Mouse (Mus musculus) macrophage (primary cell): ENCODE measurements at regions not wholly inside any gene's neighbourhood (a gene's known extent, or its start where the extent isn't known, plus 50 kb on each side); places are given as distances from the start of the nearest gene placed in this dataset.

Experiments used
- H3K27ac ChIP-seq: fragments of 350-480 bp; formaldehyde crosslinking; 2 replicates; pipeline ENCODE4 v1.9.0; 2021
- H3K36me3 ChIP-seq: fragments of 350-480 bp; formaldehyde crosslinking; 2 replicates; pipeline ENCODE4 v1.9.0; 2021; ENCODE audit errors: inconsistent target
- H3K4me3 ChIP-seq: fragments of 350-480 bp; formaldehyde crosslinking; 2 replicates; pipeline ENCODE4 v1.9.0; 2021; ENCODE audit errors: inconsistent target
- H3K79me2 ChIP-seq: fragments of 350-480 bp; formaldehyde crosslinking; 2 replicates; pipeline ENCODE4 v1.9.0; 2021; ENCODE audit errors: inconsistent target
- WGBS: methylation state at CpG from one replicate; pipeline ENCODE4 v1.1.7; 2026; ENCODE audit warnings: inconsistent platforms; ENCODE audit not compliant: missing documents; 5-methylcytosine and 5-hydroxymethylcytosine counted together

DNA sequence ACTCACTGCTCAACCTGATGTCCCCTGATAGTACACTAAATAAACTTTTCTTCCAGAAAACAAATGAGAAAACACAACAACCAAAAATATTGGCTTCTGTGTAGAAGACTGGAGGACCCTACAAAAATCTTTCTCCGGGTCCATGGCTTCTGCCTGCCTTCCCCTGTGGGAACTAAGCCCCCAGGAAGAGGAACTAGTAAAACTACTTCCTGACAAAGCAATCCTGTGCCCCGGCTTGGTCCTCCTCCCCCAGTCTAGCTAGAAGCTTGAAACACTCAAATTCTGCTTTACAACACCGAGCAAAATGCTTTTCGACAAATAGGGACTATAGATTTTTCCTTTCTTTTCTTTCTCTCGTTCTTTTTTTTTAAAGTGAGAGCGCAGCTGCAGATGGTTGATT, 51.3 kb upstream of the Mki67 start:
- Histone ChIP-seq H3K4me3 (no peak overlapping the region), H3K79me2 (no peaks in the 10 kb centered on the region), H3K36me3 (no peaks in the 10 kb centered on the region), H3K27ac (no peak overlapping the region)
- 28% methylated on average over 6 of the region's 6 CpGs for WGBS

DNA sequence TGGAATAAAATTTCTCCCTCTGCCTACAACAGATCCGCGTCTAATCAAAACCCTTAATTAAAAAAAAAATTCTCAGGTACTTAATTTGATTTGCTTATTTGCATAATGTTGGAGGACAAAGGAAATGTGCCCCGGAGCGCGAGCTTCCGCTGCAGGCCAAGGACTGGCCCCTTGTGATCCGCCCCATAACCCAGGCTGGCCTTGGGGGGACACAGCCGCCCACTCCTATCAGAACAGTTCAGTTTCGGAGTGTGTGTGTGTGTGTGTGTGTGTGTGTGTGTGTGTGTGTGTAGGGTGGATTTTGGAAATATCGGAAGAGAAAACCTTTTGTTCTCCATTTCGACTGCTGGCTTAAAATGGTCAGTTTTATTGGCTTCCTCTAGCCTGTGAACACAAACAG, 51.9 kb upstream of the Mki67 start:
- Histone ChIP-seq H3K36me3 (no peaks in the 10 kb centered on the region), H3K27ac (no peak overlapping the region), H3K4me3 (no peak overlapping the region), H3K79me2 (no peaks in the 10 kb centered on the region)
- 93% methylated on average over 10 of the region's 11 CpGs for WGBS

DNA sequence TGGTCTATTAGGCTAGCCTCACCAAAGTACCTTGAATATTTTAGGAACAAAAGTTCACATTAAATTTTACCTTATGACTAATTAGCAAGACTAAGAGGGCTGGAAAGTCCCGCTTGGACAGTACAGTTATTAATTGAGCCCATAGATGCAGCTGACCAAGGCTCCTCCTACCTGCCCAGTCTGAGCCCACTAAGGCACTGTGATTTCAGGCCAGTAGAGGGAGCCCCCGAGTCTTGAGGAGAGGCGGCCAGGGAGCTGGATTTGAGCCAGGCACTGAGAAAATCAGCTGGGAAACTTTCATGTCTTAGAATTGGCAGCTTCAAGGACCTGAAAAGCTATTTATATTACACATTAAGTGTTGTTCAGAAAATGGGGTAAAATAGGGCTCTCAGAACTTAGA, 52.4 kb upstream of the Mki67 start:
- Histone ChIP-seq H3K27ac (no peak overlapping the region), H3K4me3 (no peak overlapping the region), H3K36me3 (no peaks in the 10 kb centered on the region), H3K79me2 (no peaks in the 10 kb centered on the region)
- WGBS: 12% methylated on average over 3 of the region's 3 CpGs

DNA sequence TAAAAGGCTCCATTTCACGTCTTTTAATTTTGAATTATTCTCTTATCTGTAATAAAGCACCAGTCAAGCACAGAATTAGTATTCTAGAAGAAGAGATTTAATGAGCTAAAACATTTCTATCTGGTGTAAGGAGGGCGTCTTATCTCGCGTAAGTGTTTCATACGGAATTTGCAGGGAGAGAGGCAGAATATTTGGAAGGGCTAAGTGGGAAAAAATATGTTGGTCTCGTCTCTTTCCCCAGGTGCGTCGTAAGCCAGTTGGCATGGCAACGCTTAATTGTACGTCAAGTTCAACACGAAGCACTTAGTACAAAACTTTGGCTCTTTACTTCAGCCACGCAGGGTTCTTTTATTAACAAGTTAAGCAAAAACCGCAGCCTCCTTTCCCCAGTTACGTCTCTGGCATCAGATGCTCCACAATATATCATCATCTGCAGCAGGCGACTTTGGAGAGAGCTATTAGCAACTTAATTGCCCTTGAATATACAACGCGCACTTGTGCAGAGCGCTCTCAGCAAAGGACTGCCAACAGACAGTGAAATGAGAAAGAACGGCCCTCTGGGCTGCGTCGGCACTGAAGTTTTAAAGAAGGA, 53.0 kb upstream of the Mki67 start:
- Histone ChIP-seq H3K36me3 (no peaks in the 10 kb centered on the region), H3K27ac (no peak overlapping the region), H3K79me2 (no peaks in the 10 kb centered on the region), H3K4me3 (no peak overlapping the region)
- 94% methylated on average over 21 of the region's 21 CpGs for WGBS

DNA sequence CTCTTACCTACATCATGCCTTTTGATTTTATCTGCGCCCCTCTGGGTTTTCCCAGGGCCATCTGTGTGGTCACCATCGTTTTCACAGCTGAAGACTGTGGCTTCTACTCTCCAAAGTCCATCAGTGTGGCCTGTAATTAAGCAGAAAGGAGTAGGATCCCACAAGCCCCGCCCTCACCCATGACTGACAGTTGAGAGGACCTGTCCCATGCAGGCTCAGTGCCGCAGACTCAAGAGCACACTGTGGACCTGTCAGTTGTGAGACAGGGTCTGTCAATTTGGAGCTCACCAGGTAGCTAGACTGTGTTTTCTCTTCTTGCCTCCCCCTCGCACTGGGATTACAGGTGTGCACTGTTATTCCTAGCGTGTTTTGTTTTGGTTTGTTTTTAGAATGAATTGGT, 53.9 kb upstream of the Mki67 start:
- H3K79me2 ChIP-seq: no peaks in the 10 kb centered on the region
- H3K27ac ChIP-seq: no peak overlapping the region
- H3K4me3 ChIP-seq: no peak overlapping the region
- H3K36me3 ChIP-seq: no peaks in the 10 kb centered on the region
- WGBS: 98% methylated on average over 5 of the region's 6 CpGs

DNA sequence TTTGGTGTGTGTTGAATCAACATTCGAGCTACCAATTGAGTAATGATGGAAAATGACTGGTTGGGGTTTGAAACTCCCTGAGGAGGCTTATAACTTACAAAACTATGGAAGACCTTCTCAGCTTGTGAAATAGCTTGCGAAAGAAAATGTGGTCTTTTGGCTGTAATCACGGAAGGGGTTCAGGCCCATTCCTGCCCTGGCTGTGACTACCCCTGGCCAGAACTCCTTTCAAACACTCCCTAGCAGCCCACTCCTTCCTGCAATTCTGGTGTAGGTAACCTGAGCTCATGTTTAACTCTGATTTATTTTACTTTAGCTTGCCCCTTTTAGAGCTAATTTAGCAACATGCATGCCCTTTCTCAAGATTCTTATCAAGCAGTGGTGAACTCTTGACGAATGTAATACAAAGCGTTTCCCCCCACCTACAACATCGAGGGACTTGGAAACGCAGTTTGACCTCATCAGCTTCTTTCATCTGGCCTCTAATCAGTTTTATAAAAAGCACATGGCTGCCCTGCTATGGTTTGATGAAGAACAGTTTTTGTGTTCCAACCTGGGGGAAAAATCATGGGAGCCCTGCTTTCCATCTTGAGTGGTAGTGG, 59.8 kb upstream of the Mki67 start:
- WGBS: 69% methylated on average over 7 of the region's 7 CpGs
- Histone ChIP-seq H3K36me3 (no peaks in the 10 kb centered on the region), H3K27ac (no peak overlapping the region)

DNA sequence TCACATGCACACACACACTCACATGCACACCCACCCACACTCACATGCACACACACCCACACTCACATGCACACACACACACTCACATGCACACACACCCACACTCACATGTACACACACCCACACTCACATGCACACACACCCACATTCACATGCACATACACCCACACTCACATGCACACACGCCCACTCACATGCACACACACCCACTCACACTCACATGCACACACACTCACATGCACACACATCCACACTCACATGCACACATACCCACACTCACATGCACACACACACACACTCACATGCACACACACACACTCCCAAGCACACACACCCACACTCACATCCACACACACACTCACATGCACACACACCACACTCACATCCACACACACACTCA, 74.0 kb upstream of the Mki67 start:
- Histone ChIP-seq H3K79me2 (no peaks in the 10 kb centered on the region), H3K27ac (no peak overlapping the region), H3K4me3 (no peak overlapping the region), H3K36me3 (no peaks in the 10 kb centered on the region)
- WGBS: 90% methylated on average over 1 of the region's 1 CpGs

More for the DNA sequence above, 59.8 kb upstream of the Mki67 start:
- Histone ChIP-seq H3K79me2 (no peaks in the 10 kb centered on the region), H3K4me3 (no peak overlapping the region)

DNA sequence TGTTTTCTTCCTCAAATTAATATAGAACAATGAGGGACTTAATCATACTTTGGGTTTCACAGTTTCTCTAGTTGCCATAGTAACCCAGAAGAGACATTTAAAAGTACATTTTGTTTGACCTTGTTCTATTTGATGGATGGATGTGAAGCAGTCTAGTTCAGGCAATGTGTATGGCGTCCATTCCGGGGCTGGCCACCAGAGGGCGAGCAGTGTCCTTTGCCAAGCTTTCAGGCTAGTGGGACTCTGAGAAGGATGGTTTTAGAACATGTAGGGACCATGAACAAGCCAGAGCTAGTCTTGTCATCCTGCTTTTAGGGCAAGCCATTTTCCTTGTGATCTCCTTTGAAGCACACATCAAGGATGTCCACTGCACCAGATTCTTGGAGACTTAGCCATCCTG, 74.8 kb upstream of the Mki67 start:
- Histone ChIP-seq H3K79me2 (no peaks in the 10 kb centered on the region), H3K4me3 (no peak overlapping the region), H3K36me3 (no peaks in the 10 kb centered on the region), H3K27ac (no peak overlapping the region)
- WGBS: 0% methylated on average over 3 of the region's 3 CpGs

DNA sequence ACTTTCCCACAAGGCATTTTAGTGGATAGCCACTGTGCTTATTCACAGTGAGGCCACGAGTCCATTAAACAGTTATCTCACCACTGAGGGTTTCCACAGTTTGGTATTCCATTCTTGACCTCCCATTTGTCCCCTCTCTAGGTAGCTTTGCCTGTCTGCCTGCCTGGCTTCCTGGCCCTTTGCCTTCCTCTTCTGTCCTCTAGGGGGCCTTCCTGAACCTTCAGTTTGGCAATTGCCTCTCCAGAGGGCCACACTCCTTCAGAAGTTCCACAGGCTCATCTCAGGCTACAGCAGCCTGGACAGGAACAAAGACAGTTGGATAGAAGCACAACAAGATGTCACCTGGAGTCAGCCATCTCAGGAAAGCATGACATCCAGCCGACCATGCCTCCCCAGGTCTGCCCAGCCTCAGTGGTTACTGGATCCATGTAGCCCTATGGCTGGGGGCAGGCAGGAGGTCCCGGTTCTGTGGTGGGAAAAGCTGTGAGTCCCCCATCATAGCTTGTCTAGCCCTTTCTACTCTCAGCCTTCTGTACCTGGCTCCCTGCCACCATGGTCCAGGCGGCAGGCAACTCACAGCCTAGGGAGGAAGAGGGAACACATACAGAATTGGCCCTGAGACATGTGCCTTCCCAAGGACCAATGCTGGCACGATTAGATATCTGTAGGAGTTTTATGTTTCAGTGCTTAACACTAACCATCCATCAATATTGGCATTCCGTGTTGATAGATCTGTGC, 76.0 kb upstream of the Mki67 start:
- H3K4me3 ChIP-seq: no peak overlapping the region
- no peaks in the 10 kb centered on the region for H3K79me2 ChIP-seq
- WGBS: 86% methylated on average over 6 of the region's 6 CpGs
- no peak overlapping the region for H3K27ac ChIP-seq
- H3K36me3 ChIP-seq: no peaks in the 10 kb centered on the region

DNA sequence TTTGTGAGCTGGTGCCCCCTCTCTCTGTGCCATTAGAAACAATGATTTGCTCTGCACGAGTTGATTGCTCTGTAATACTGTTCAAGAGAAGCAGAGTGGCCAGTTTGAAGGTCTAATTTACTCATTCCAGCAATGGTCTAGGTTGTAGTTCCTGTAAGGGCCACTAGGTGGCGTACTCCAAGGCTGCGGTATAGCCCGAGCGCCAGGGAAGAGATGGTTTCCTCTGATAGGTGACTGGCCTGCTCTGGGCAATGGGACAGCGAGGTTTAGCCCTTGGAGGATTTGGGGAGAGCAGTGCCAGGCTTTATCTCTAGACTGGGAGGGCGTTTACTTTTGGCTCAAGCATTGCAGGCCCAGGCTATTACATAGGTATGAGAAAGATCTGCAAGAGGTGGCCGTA, 76.8 kb upstream of the Mki67 start:
- no peaks in the 10 kb centered on the region for H3K79me2 ChIP-seq
- WGBS: 21% methylated on average over 8 of the region's 8 CpGs
- H3K27ac ChIP-seq: no peak overlapping the region
- H3K4me3 ChIP-seq: no peak overlapping the region
- H3K36me3 ChIP-seq: no peaks in the 10 kb centered on the region

DNA sequence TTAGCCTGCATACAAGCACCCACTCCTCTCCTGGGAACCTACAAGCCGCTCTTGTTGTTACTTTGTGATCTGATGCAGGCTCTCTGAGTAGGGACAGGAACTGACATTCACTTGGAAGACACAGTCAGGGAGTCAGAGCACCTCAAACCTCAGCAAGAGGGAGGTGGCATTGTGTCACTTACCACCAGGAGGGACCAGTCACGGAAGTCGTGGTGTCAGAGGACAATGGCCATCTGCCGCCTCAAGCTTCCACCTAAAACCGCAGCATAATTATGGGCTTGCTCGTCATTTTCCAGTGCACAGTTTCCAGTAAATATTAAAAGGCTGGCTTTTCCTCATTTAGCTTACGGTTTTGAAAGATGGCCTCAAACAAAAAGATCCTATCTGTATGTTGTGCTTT, 78.1 kb upstream of the Mki67 start:
- Histone ChIP-seq H3K27ac (no peak overlapping the region), H3K79me2 (no peaks in the 10 kb centered on the region), H3K4me3 (no peak overlapping the region), H3K36me3 (no peaks in the 10 kb centered on the region)
- 69% methylated on average over 7 of the region's 7 CpGs for WGBS

DNA sequence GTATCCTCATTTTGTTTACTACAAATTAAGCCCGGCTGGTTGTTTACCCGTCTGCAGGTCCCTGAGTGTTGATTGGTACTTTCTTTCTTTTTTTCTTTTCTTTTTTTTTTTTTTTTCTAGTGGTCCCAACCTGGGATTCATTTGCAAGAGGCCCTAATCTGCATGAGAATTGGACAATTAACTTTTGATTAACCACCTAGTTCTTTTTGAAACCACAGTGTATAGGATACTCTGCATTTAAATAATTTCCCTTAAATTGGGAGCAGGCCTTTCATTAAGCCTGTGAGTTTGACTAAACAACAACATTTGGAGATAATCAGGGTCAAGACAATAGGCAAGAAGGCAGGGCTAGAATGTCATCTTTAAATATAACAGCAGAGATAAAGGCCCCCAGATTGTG, 78.5 kb upstream of the Mki67 start:
- Histone ChIP-seq H3K4me3 (no peak overlapping the region), H3K79me2 (no peaks in the 10 kb centered on the region), H3K27ac (no peak overlapping the region), H3K36me3 (no peaks in the 10 kb centered on the region)
- WGBS: 86% methylated on average over 2 of the region's 2 CpGs

DNA sequence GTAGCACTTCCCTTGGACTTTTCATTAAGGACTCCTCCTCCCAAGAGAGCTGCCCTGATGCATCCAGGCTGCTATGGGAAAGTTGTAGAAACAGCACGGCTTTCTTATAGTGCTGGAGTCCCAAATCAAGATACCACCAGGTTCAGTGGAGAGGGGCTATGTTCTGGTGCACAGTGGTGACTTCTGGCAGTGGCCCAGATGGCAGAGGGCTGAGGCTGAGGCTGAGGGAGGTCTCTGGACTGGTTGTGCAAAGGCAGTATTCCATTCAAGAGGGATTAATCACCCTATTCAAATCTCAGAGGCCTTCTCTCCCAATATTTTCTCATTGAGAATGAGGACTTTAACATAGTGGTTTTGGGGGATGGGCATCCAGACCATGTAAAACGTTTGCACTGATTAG, 82.3 kb upstream of the Mki67 start:
- H3K4me3 ChIP-seq: no peak overlapping the region
- WGBS: 70% methylated on average over 2 of the region's 2 CpGs
- no peaks in the 10 kb centered on the region for H3K79me2 ChIP-seq
- H3K27ac ChIP-seq: no peak overlapping the region
- no peaks in the 10 kb centered on the region for H3K36me3 ChIP-seq

DNA sequence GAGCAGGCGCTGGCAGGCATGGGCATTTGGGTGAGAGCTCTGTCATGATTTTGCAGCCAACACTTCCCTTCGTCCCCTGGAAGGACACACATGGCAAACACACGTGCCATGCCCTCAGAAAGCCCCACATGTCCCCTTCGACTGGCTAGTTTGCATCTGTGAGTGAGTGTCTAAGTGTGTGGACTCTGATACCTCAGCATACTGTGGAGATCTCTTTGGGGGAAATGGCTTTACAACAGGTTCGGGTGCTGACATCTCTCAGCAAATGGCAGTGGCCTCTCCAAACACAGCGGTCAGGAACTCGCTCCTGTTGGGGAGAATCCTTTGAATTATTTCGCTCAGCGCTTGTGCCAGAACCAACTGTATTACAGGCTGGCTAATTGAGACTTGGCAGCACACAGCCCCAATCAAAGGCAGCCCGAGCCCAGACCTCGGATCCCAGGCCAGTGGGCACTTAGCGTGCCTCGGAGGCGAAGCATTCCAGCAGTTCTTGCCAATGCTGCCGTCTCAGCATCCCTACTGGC, 86.5 kb upstream of the Mki67 start:
- H3K79me2 ChIP-seq: no peaks in the 10 kb centered on the region
- WGBS: 95% methylated on average over 15 of the region's 15 CpGs
- no peak overlapping the region for H3K4me3 ChIP-seq
- no peak overlapping the region for H3K27ac ChIP-seq
- H3K36me3 ChIP-seq: no peaks in the 10 kb centered on the region

DNA sequence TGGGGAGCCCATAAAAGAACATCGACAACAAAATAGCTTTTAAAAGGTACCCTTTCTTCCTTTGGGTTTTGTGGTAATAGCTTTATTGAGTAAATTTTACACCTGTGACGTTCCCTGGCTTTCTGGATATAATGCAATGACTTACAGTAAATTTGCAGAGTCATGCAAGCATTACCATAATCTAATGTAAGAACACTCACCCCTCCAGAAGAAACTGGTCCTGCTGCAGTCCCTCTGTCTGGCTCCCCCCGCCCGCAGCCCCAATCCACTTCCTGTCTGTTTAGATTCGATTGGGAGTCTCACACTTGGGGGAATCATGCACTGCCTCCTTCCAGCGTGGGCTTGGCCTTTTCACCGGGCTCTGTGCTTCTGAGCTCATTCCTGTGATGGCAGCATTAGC, 88.6 kb upstream of the Mki67 start:
- Histone ChIP-seq H3K79me2 (no peaks in the 10 kb centered on the region), H3K36me3 (no peaks in the 10 kb centered on the region), H3K4me3 (no peak overlapping the region), H3K27ac (no peak overlapping the region)
- WGBS: 20% methylated on average over 7 of the region's 7 CpGs
